Mouse (Mus musculus): ENCODE results near the gene Lrp8.

GRCm38 (mm10) chr4:107900206-107900605, 98.1 kb downstream of the Lrp8 start:
- TF ChIP-seq CTCF (IDR thresholded peaks at IDR 0.05) (no peak), EP300 (IDR thresholded peaks at IDR 0.05) (no peak)
